Mouse (Mus musculus): ENCODE results near the gene Olfr988.
"Not testable (repeated sequence)": the region's sequence is repeated elsewhere in the genome, so short reads cannot be mapped to it uniquely, and the experiment has no call there.

Gene Olfr988

GRCm38 (mm10) chr2:85363127-85363526 lies at the start of gene Olfr988:
Olfr988 (minus strand) TSS chr2:85363227.
- H3K9me3 ChIP-seq (ENCODE audit: low read length); H3K4me1 ChIP-seq (replicated peaks; ENCODE audit: low read depth, low read length); H3K27me3 ChIP-seq (ENCODE audit: insufficient read depth, low read length); H3K36me3 ChIP-seq (ENCODE audit: insufficient read depth, low read length); H3K4me3 ChIP-seq (replicated peaks; ENCODE audit: low read length): not testable (repeated sequence)

GRCm38 (mm10) chr2:85409369-85409768 lies 46.3 kb upstream of the Olfr988 start, which contains the start of gene Olfr992:
Olfr992 (minus strand) TSS chr2:85409469.
- TF ChIP-seq NANOG (IDR thresholded peaks at IDR 0.05; ENCODE audit: borderline replicate concordance, low read length) (no peak), CTCF (conservative IDR thresholded peaks at IDR 0.05; ENCODE audit: low read length) (no peak), POU5F1 (IDR thresholded peaks at IDR 0.05; ENCODE audit: borderline replicate concordance, low read length) (no peak)
- no peak within 1 kb of the TSS for H3K4me3 ChIP-seq (replicated peaks; ENCODE audit: low read length)
- no peaks in the 10 kb centered on the region for H3K4me1 ChIP-seq (replicated peaks; ENCODE audit: low read depth, low read length)
- no peaks in the 10 kb centered on the region for H3K27me3 ChIP-seq (ENCODE audit: insufficient read depth, low read length)
- no peaks in the 10 kb centered on the region for H3K9me3 ChIP-seq (ENCODE audit: low read length)
- H3K36me3 ChIP-seq (ENCODE audit: insufficient read depth, low read length), result no peaks in the 10 kb centered on the region

GRCm38 (mm10) chr2:85339972-85340371 lies 23.1 kb downstream of the Olfr988 start:
- Histone ChIP-seq H3K27me3 (ENCODE audit: insufficient read depth, low read length) (no peaks in the 10 kb centered on the region), H3K4me3 (replicated peaks; ENCODE audit: low read length) (no peak overlapping the region), H3K4me1 (replicated peaks; ENCODE audit: low read depth, low read length) (no peaks in the 10 kb centered on the region), H3K36me3 (ENCODE audit: insufficient read depth, low read length) (no peaks in the 10 kb centered on the region), H3K9me3 (ENCODE audit: low read length) (no peaks in the 10 kb centered on the region)
- TF ChIP-seq NANOG (IDR thresholded peaks at IDR 0.05; ENCODE audit: borderline replicate concordance, low read length), result no peak
- TF ChIP-seq CTCF (conservative IDR thresholded peaks at IDR 0.05; ENCODE audit: low read length), result no peak
- TF ChIP-seq POU5F1 (IDR thresholded peaks at IDR 0.05; ENCODE audit: borderline replicate concordance, low read length), result no peak

- not testable (repeated sequence) for H3K36me3 ChIP-seq (ENCODE audit: insufficient read depth, low read length); H3K4me3 ChIP-seq (replicated peaks; ENCODE audit: low read length); H3K9me3 ChIP-seq (ENCODE audit: low read length); H3K4me1 ChIP-seq (replicated peaks; ENCODE audit: low read depth, low read length); H3K27me3 ChIP-seq (ENCODE audit: insufficient read depth, low read length)
Measured at GRCm38 (mm10) chr2:85339215-85339614, 23.8 kb downstream of the Olfr988 start, which contains the start of gene Olfr987. Olfr987 (minus strand) TSS chr2:85339315.

- Histone ChIP-seq H3K4me1 (replicated peaks; ENCODE audit: low read depth, low read length) (no peaks in the 10 kb centered on the region), H3K27me3 (ENCODE audit: insufficient read depth, low read length) (no peaks in the 10 kb centered on the region), H3K4me3 (replicated peaks; ENCODE audit: low read length) (no peak overlapping the region), H3K36me3 (ENCODE audit: insufficient read depth, low read length) (no peaks in the 10 kb centered on the region), H3K9me3 (ENCODE audit: low read length) (no peaks in the 10 kb centered on the region)
- no peak for TF ChIP-seq NANOG (IDR thresholded peaks at IDR 0.05; ENCODE audit: borderline replicate concordance, low read length)
- TF ChIP-seq POU5F1 (IDR thresholded peaks at IDR 0.05; ENCODE audit: borderline replicate concordance, low read length), result no peak
- TF ChIP-seq CTCF (conservative IDR thresholded peaks at IDR 0.05; ENCODE audit: low read length), result no peak
Measured at GRCm38 (mm10) chr2:85319106-85319505, 43.9 kb downstream of the Olfr988 start.

Data from E14TG2a.4 (cell line).